Mouse (Mus musculus) lung, adult 2 months (tissue): ENCODE data around the gene Tmprss15.

Source experiments
- CTCF ChIP-seq: fragments of 200-500 bp; IDR thresholded peaks from 2 replicates; pipeline ENCODE4 v1.5.1; 2011; ENCODE audit warnings: mild to moderate bottlenecking, low read length, control low read depth; ENCODE audit not compliant: insufficient read depth
- POLR2A ChIP-seq: fragments of 200-500 bp; IDR thresholded peaks from 2 replicates; pipeline ENCODE4 v1.6.1; 2011; ENCODE audit warnings: low read depth, mild to moderate bottlenecking, control low read depth, low read length, borderline replicate concordance; ENCODE audit errors: extremely low read depth

DNA sequence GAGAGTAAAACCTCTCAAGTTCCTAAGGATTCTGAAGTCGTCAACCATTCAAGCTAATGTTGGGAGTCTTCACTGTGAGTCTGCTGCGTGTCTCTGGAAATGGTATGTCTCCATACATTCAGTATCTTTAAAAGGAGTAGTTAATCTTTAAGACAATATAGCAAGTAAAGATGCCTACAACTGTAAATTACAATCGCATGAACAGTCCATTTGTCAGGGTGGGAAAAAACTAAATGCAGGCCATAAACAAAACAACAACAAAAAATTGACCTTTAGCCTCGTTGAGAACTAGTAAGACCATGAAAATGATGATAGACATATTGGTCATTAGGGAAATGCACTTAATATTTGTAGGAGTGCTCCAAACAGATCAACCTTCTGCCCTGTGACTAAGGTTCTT lies at the start of gene Tmprss15:
- TF ChIP-seq CTCF (no peak), POLR2A (no peak)
